Mouse (Mus musculus) CD4-positive naive resting alpha-beta T cell, adult 57 days (primary cell): ENCODE data around the gene Zfp1. TPM values are rescaled to one million over a fixed set of nuclear protein-coding genes. Genes with fewer than 3 reads are reported as not detected.

Source experiments
- total RNA-seq: library from RNA; stranded (reverse); gene quantifications from one replicate; pipeline ENCODE4 v1.2.4, GENCODE M21; 2023

Zfp1 gene
- 26.5 TPM for total RNA-seq

DNA sequence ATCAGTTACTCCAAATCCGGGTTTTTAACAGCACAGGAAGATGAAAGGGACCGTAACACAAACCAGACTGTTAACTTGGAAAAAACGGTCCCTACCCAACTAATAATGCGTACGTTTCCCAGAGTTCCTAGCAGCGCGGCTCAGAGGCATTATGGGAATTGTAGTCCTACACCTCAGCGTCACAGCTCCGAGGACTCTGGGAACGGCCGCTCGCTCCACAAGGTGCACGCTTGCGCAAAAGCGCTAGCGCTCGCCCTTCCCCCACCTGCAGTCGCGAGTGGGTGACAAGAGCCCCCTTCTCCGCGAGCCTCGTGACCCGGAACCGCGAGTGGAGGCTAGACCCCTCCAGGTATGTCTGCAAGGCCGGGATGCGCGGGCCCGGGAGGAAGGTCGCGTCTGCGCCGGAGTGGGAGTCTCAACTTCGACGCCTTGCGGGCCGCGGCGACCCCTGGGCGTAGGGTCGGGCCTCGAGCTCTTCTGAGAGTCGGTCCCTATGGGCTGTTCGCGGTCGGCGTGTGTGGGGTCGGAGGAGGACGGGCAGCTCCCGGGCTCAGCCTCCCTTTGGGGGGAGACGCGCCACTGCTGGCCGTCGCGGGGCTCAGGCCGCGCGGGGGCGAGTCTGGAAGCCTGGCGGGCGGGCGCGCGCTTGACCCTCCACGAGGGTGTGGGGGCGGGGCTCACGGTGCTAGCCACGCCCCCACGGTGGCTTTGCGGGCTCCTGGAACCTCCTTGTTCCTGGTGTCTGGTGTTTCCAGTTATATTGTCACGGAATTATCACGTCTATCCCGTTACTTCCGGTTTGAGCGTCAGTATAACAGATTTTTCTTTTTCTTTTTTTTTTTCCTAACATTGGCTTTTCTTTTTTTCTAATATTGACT is at the start of gene Zfp1:
Gene Zfp1 (plus strand): TSS at position 138 of the 878 bp plus-strand sequence.

DNA sequence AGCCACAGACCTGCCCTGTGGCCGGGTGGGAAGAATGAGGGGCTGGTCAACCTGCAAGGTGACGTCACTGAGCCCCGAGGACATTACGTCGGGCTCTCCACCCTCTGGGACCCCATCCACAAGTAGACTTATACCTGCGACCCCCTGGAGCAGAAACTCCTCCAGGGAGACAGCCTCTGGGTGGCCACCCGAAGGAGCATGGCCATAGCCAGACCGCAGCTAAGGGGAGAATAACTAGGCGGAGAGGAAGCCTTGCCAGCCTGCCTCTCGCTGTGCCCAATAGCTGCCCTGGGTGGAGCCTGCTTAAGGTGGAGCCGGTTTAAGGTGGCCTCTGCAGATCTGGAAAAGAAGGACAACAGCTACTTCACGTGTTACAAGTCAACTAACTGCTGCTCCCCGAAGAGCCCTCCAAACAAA is 13.1 kb upstream of the Zfp1 start, which contains the start of gene Ldhd:
Gene Ldhd (minus strand): TSS at position 270 of the 417 bp plus-strand sequence.

DNA sequence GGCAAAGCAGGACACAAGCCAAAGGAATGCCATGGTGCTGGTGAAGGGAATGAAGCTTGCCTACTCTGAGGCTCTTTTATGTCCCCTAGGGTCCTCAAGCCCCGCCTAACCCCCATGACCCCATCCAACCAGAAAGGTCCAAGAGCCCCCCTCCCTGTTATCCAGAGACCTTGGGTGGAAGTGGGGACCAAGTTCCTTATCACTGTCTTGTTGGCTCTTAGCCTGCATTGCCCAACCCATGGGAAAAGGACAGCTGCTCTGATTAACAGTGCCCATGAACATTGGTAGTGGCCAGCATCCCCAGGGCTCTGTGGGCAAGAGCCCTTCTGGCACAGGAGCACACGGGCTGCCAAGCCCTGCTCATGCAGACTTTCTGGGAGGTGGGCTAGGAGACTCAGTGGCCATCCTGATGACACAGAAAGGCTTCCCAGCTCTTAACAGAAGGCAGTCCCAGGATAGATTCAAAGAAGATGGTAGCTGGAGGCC is 47.8 kb downstream of the Zfp1 start, which contains the start of gene Ctrb1:
Gene Ctrb1 (minus strand): TSS at position 51 of the 486 bp plus-strand sequence.

Other genes starting within 250 kb of the Zfp1 start
- not detected for gene Fa2h, start 249.6 kb upstream of the Zfp1 start, total RNA-seq
- 13.2 TPM for gene Wdr59, start 121.3 kb upstream of the Zfp1 start, total RNA-seq
- gene Znrf1, start 107.3 kb upstream of the Zfp1 start, total RNA-seq, result 162 TPM
- 2.1 TPM for gene Ldhd, start 13.0 kb upstream of the Zfp1 start, total RNA-seq
- gene Ctrb1, start 47.6 kb downstream of the Zfp1 start, total RNA-seq, result 1.9 TPM
- gene Bcar1, start 100.4 kb downstream of the Zfp1 start, total RNA-seq, result 0.95 TPM
- gene Cfdp1, start 210.9 kb downstream of the Zfp1 start, total RNA-seq, result 38.5 TPM
- 2.8 TPM for gene Tmem170, start 233.3 kb downstream of the Zfp1 start, total RNA-seq